ENCODE assay signal across 25 mouse cellular contexts in genomic region chr19:29676479-29677193, GRCm38 (mm10). TPM values are rescaled to one million over a fixed set of nuclear protein-coding genes. Genes with fewer than 3 reads are reported as not detected.
DNase-seq lines count a peak whose midpoint lies in the region; ATAC-seq and TF ChIP-seq lines count a peak whose summit lies in the region.
"Had no signal": no experiment of that assay in that cellular context is flagged by ENCODE, and none has a peak within 500 bp of the region (broad histone marks: within the 10 kb centered on the region; RNA-seq: fewer than 3 reads in every experiment).

No protein-coding gene starts in this region.

- H3K36me3 ChIP-seq in kidney, embryonic 15.5 days = no peaks in the 10 kb centered on the region
- no peaks in the 10 kb centered on the region for H3K36me3 ChIP-seq in ES-E14 (ENCODE audit: control insufficient read depth, insufficient read depth, low read length, poor library complexity, severe bottlenecking)
- H3K36me3 ChIP-seq in intestine, postnatal 0 days (ENCODE audit: control insufficient read depth, insufficient read depth) = no peaks in the 10 kb centered on the region
- H3K36me3 ChIP-seq: hindbrain, embryonic 15.5 days; limb, embryonic 13.5 days had no signal

- no peak for DNase-seq in kidney, postnatal 14 days
- peak; percentile 12 to 22 for DNase-seq in B cell, adult 2 months
- no peak for DNase-seq in ES-E14 (ENCODE audit: low read depth, low spot score)
- DNase-seq in gastrocnemius, adult 18-20 months (ENCODE audit: low spot score) = no peak
- DNase-seq: cerebellum, adult 18-20 months; cerebellum, postnatal 25 days; gastrocnemius, adult 2 months; heart, adult 18-20 months; heart, postnatal 36 days; kidney, adult 18-20 months; lung, postnatal 14 days; midbrain, embryonic 14.5 days; thymus, postnatal 25 days had no signal

- H3K4me1 ChIP-seq in kidney, embryonic 15.5 days = peaks cover 16% of the 10 kb centered on the region
- H3K4me1 ChIP-seq in ES-E14 (ENCODE audit: control insufficient read depth in 2 of 2, insufficient read depth in 2 of 2, low read length in 2 of 2, poor library complexity in 1 of 2) = peaks cover 0 to 11% of the 10 kb centered on the region in 2 experiments; a peak in 2 of 4 replicates
- H3K4me1 ChIP-seq in intestine, postnatal 0 days (replicated peaks; ENCODE audit: control insufficient read depth, insufficient read depth, low read length) = no peaks in the 10 kb centered on the region
- H3K4me1 ChIP-seq: hindbrain, embryonic 15.5 days; limb, embryonic 13.5 days had no signal

- 45% methylated on average over 10 of the region's 10 CpGs for WGBS in kidney, embryonic 15.5 days
- WGBS in intestine, postnatal 0 days = 53% methylated on average over 10 of the region's 10 CpGs

- no peak overlapping the region for H3K9ac ChIP-seq in kidney, embryonic 15.5 days
- no peak overlapping the region for H3K9ac ChIP-seq in ES-E14 (ENCODE audit: insufficient read depth, low read depth, low read length, poor library complexity, severe bottlenecking)
- H3K9ac ChIP-seq in intestine, postnatal 0 days (ENCODE audit: low read depth, low read length) = no peak overlapping the region
- H3K9ac ChIP-seq: hindbrain, embryonic 15.5 days; limb, embryonic 13.5 days had no signal

- in situ Hi-C loops in ES-E14 (cut with MboI; ENCODE audit: low sequenced_read_pairs in 2 of 2, unreplicated experiment in 2 of 2) = no loop called here

- H3K9me3 ChIP-seq in kidney, embryonic 15.5 days (replicated peaks) = no peaks in the 10 kb centered on the region
- no peaks in the 10 kb centered on the region for H3K9me3 ChIP-seq in ES-E14 (ENCODE audit: control insufficient read depth, insufficient read depth, low read depth, low read length)
- H3K9me3 ChIP-seq in intestine, postnatal 0 days (ENCODE audit: control insufficient read depth) = no peaks in the 10 kb centered on the region
- H3K9me3 ChIP-seq: hindbrain, embryonic 15.5 days; limb, embryonic 13.5 days had no signal

- no peaks in the 10 kb centered on the region for H3K27me3 ChIP-seq in kidney, embryonic 15.5 days
- no peaks in the 10 kb centered on the region for H3K27me3 ChIP-seq in intestine, postnatal 0 days (replicated peaks; ENCODE audit: control insufficient read depth, insufficient read depth, low read length)
- H3K27me3 ChIP-seq: hindbrain, embryonic 15.5 days; limb, embryonic 13.5 days had no signal

- ATAC-seq in kidney, embryonic 15.5 days (replicated peaks; ENCODE audit: low FRiP score) = 0 out of 2 replicates have a peak, but pooled peaks have one; percentile 6
- ATAC-seq in intestine, postnatal 0 days = peak; percentile 65
- no peak for ATAC-seq in megakaryocyte-erythroid progenitor cell, adult 5-6 weeks (replicated peaks; ENCODE audit: low FRiP score, low TSS enrichment, poor library complexity, severe bottlenecking)
- ATAC-seq: CD4-positive, CD25-positive, alpha-beta regulatory T cell, adult 4 months had no signal

- no peak overlapping the region for H3K4me2 ChIP-seq in kidney, embryonic 15.5 days
- no peak overlapping the region for H3K4me2 ChIP-seq in intestine, postnatal 0 days (replicated peaks; ENCODE audit: low read depth)
- H3K4me2 ChIP-seq: hindbrain, embryonic 15.5 days; limb, embryonic 13.5 days had no signal

- no peak for TF ChIP-seq CTCF in intestine, postnatal 0 days (IDR thresholded peaks at IDR 0.05; ENCODE audit: low read depth)

- no peak overlapping the region for H3K4me3 ChIP-seq in kidney, embryonic 15.5 days (replicated peaks)
- H3K4me3 ChIP-seq in ES-E14 (ENCODE audit: insufficient read depth in 1 of 2, low read depth in 1 of 2, low read length in 2 of 2, poor library complexity in 1 of 2, severe bottlenecking in 1 of 2) = no peak overlapping the region
- H3K4me3 ChIP-seq in intestine, postnatal 0 days (ENCODE audit: low read depth, low read length) = no peak overlapping the region
- H3K4me3 ChIP-seq: gastrocnemius, adult 2 months; hindbrain, embryonic 15.5 days; limb, embryonic 13.5 days; myocyte had no signal

- H3K27ac ChIP-seq in kidney, embryonic 15.5 days = no peak overlapping the region
- H3K27ac ChIP-seq in ES-E14 (ENCODE audit: insufficient read depth, low read depth, low read length, poor library complexity, severe bottlenecking) = no peak overlapping the region
- no peak overlapping the region for H3K27ac ChIP-seq in intestine, postnatal 0 days (ENCODE audit: low read depth, low read length)
- H3K27ac ChIP-seq: gastrocnemius, adult 2 months; hindbrain, embryonic 15.5 days; limb, embryonic 13.5 days had no signal

TF ChIP-seq in ES-E14, 5 proteins besides CTCF, POLR2A, EP300 and RAD21:
- no peak for TF ChIP-seq MAFK (IDR thresholded peaks at IDR 0.05; ENCODE audit: insufficient read depth, low read depth, low read length)
- TF ChIP-seq CHD2 (IDR thresholded peaks at IDR 0.05; ENCODE audit: low read depth, low read length) = no peak
- peak; percentile 58; the same call in 1 of the 2 replicates for TF ChIP-seq ZNF384 (IDR thresholded peaks at IDR 0.05; ENCODE audit: low read depth, low read length)
- TF ChIP-seq ZC3H11A (IDR thresholded peaks at IDR 0.05; ENCODE audit: borderline replicate concordance, low read depth, low read length) = no peak
- TF ChIP-seq HCFC1 (IDR thresholded peaks at IDR 0.05; ENCODE audit: borderline replicate concordance, insufficient read depth, low read length) = no peak

RNA-seq across cellular contexts. Expression of gene Mlana, which starts 21.0 kb away (rescaled TPM):
- polyA plus RNA-seq in kidney, embryonic 15.5 days (2015; fragmentation: Nextera tagmentation; extraction: Ambion mirVana) = not detected in 2 replicates
- 3.0 and 4.2 TPM in 2 replicates for total RNA-seq in ES-E14 (2012; rRNA removed)
- 2.7 and 2.9 TPM in 2 replicates for polyA plus RNA-seq in intestine, postnatal 0 days (2015; fragmentation: Nextera tagmentation; extraction: Ambion mirVana)
- total RNA-seq in gastrocnemius, adult 18-20 months (2021) = not detected
- total RNA-seq in megakaryocyte-erythroid progenitor cell, adult 5-6 weeks (2014; fragmentation: Nextera tagmentation) = not detected in 2 replicates
- not detected in 2 replicates for total RNA-seq in megakaryocyte-erythroid progenitor cell, adult 5-6 weeks (2017)
- total RNA-seq: adrenal gland, postnatal 36 days; gastrocnemius, adult 2 months; megakaryocyte, adult 5-6 weeks had no signal
- polyA plus RNA-seq: CD4-positive, CD25-positive, alpha-beta regulatory T cell, adult 4 months; hindbrain, embryonic 15.5 days; liver, embryonic 16.5 days; midbrain, embryonic 14.5 days; myocyte; neural tube, embryonic 14.5 days; testis, adult 2 months had no signal

RNA-seq across cellular contexts. Expression of gene Ermp1, which starts 28.4 kb away (rescaled TPM):
- polyA plus RNA-seq in kidney, embryonic 15.5 days (2015; fragmentation: Nextera tagmentation; extraction: Ambion mirVana) = 24.0 and 25.5 TPM in 2 replicates
- total RNA-seq in ES-E14 (2012; rRNA removed) = 80.2 and 104 TPM in 2 replicates
- polyA plus RNA-seq in intestine, postnatal 0 days (2015; fragmentation: Nextera tagmentation; extraction: Ambion mirVana) = 7.8 and 8.3 TPM in 2 replicates
- 1 to 10 TPM; 8.0 to 8.2 TPM for total RNA-seq in gastrocnemius, adult 18-20 months (2021)
- 19.9 and 31.0 TPM in 2 replicates for total RNA-seq in megakaryocyte-erythroid progenitor cell, adult 5-6 weeks (2014; fragmentation: Nextera tagmentation)
- 27.8 and 31.1 TPM in 2 replicates for total RNA-seq in megakaryocyte-erythroid progenitor cell, adult 5-6 weeks (2017)

Comparison
In these comparisons a context has a peak if more than half of its experiments do, and no peak if none do; other contexts are left out.
1. DNase-seq: peak in B cell, adult 2 months (2 of 2); none in kidney, postnatal 14 days (single experiment), ES-E14 (single experiment) and gastrocnemius, adult 18-20 months (single experiment).